Mouse (Mus musculus) midbrain, embryonic 11.5 days (tissue): ENCODE measurements around the gene Inhbc. TPM values are rescaled to one million over a fixed set of nuclear protein-coding genes. Genes with fewer than 3 reads are reported as not detected.

Source experiments
- ATAC-seq: fragments of 200-750 bp; cut with Nextera tagmentation; 2 replicates; pipeline ENCODE4 v1.8.0; 2017; ENCODE audit warnings: moderate TSS enrichment, moderate library complexity; ENCODE audit not compliant: low FRiP score
- DNase-seq: peaks from one replicate; pipeline ENCODE4 v3.0.0; 2015; ENCODE audit warnings: low spot score; ENCODE audit errors: missing footprints
- H3K27ac ChIP-seq: fragments of 300-500 bp; sonication (generic); 2 replicates; pipeline ENCODE4 v1.5.1; 2014; ENCODE audit warnings: low read depth, low read length
- H3K27me3 ChIP-seq: fragments of 300-500 bp; sonication (generic); 2 replicates; pipeline ENCODE4 v1.6.1; 2014; ENCODE audit warnings: mild to moderate bottlenecking, low read length, moderate library complexity, mixed read lengths; ENCODE audit not compliant: control insufficient read depth, insufficient read depth
- H3K36me3 ChIP-seq: fragments of 300-500 bp; sonication (generic); 2 replicates; pipeline ENCODE4 v1.6.1; 2014; ENCODE audit warnings: mild to moderate bottlenecking, low read length, moderate library complexity, mixed read lengths; ENCODE audit not compliant: control insufficient read depth, insufficient read depth
- H3K4me1 ChIP-seq: fragments of 300-500 bp; sonication (generic); 2 replicates; pipeline ENCODE4 v1.6.1; 2014; ENCODE audit warnings: low read length; ENCODE audit not compliant: control insufficient read depth, insufficient read depth
- H3K4me2 ChIP-seq: fragments of 300-500 bp; sonication (generic); 2 replicates; pipeline ENCODE4 v1.6.1; 2014; ENCODE audit warnings: mild to moderate bottlenecking, moderate library complexity
- H3K4me3 ChIP-seq: fragments of 300-500 bp; sonication (generic); 2 replicates; pipeline ENCODE4 v1.5.1; 2014; ENCODE audit warnings: low read depth, low read length
- H3K9ac ChIP-seq: fragments of 300-500 bp; sonication (generic); 2 replicates; pipeline ENCODE4 v1.6.1; 2014; ENCODE audit warnings: low read length
- H3K9me3 ChIP-seq: fragments of 300-500 bp; sonication (generic); 2 replicates; pipeline ENCODE4 v1.6.1; 2016; ENCODE audit warnings: low read length; ENCODE audit not compliant: control insufficient read depth
- WGBS: fragments of 180-500 bp; shearing (Covaris S2); extraction: QIAGEN DNeasy Blood & Tissue Kit; methylation state at CpG from one replicate; pipeline ENCODE4 v1.1.7; 2014; 5-methylcytosine and 5-hydroxymethylcytosine counted together
- polyA plus RNA-seq: library from polyadenylated mRNA; unstranded; fragments of >200 nt; fragmentation: Nextera tagmentation; extraction: Ambion mirVana; gene quantifications from 2 replicates; pipeline ENCODE4 v1.2.1, GENCODE M21; 2014

Gene Inhbc
- polyA plus RNA-seq, 1 experiment from 2014 or later: not detected

GRCm38 (mm10) chr10:127353909-127354895 is 16.0 kb downstream of the Inhbc start, which contains the start of gene Inhbe:
TSS of gene Inhbe (minus strand) at chr10:127354411.
- 90% methylated on average over 18 of the region's 18 CpGs for WGBS
- Histone ChIP-seq H3K4me3 (no peak within 1 kb of the TSS), H3K4me2 (no peak within 1 kb of the TSS), H3K9ac (no peak within 1 kb of the TSS), H3K4me1 (peaks cover 3% of the 10 kb centered on the region), H3K27ac (no peak within 1 kb of the TSS), H3K36me3 (no peaks in the 10 kb centered on the region), H3K27me3 (no peaks in the 10 kb centered on the region; the same call in 1 of the 2 replicates), H3K9me3 (no peaks in the 10 kb centered on the region)
- ATAC-seq (no peak), DNase-seq (peak; percentile 80)

DNA sequence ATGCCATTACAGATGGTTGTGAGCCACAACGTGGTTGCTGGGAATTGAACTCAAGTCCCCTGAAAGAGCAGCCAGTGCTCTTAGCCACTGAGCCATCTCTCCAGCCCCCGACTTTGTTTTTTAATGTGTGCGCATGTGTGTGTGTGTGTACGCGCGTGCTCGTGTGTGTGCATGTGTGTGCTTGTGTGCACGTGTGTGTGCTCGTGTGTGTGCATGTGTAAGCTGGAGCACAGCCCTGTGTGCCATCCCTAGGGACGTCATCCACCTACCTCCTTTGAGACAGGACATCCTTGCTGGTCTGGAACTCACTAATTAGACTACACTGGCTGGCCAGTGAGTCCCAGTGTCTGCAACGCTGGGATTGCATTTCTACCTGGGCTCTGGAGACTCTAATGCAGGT is 17.5 kb downstream of the Inhbc start:
- peak; percentile 79 for DNase-seq
- no peaks in the 10 kb centered on the region; the same call in 1 of the 2 replicates for H3K27me3 ChIP-seq
- 88% methylated on average over 11 of the region's 11 CpGs for WGBS
- no peak for ATAC-seq
- H3K36me3 ChIP-seq: no peaks in the 10 kb centered on the region
- no peaks in the 10 kb centered on the region for H3K9me3 ChIP-seq
- no peak overlapping the region for H3K27ac ChIP-seq
- H3K4me2 ChIP-seq: no peak overlapping the region
- no peak overlapping the region for H3K9ac ChIP-seq
- no peak overlapping the region for H3K4me3 ChIP-seq
- H3K4me1 ChIP-seq: peaks cover 3% of the 10 kb centered on the region

- no peak overlapping the region for H3K4me3 ChIP-seq
- WGBS: 91% methylated on average over 9 of the region's 9 CpGs
Measured at GRCm38 (mm10) chr10:127352187-127352586, 18.0 kb downstream of the Inhbc start.

DNA sequence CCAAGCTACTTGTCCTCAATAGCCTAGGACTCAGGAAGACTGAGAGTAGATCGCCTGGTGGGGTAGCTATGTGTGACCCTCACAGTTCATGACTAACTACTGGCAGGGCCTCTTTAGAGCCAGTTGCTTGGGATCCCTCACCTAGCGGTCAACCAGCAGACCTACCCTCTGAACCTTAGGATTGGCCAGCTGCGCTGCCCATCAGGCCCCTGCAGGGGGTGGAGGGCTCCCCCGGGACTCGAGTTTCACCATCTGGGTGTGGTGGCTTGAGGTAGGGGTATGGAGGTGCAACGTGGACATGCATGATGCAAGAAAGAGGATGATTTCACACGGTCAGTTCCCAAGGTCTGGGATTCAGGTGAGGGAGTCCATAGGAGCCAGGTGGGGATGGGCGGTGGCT is 18.5 kb downstream of the Inhbc start:
- Histone ChIP-seq H3K9me3 (no peaks in the 10 kb centered on the region), H3K27ac (no peak overlapping the region), H3K27me3 (no peaks in the 10 kb centered on the region; the same call in 1 of the 2 replicates), H3K4me1 (peaks cover 3% of the 10 kb centered on the region), H3K4me2 (no peak overlapping the region), H3K4me3 (no peak overlapping the region), H3K9ac (no peak overlapping the region), H3K36me3 (no peaks in the 10 kb centered on the region)
- 72% methylated on average over 8 of the region's 8 CpGs for WGBS
- ATAC-seq: no peak
- no peak for DNase-seq

More at GRCm38 (mm10) chr10:127352187-127352586, 18.0 kb downstream of the Inhbc start:
- H3K36me3 ChIP-seq: no peaks in the 10 kb centered on the region
- DNase-seq (peak; percentile 8), ATAC-seq (no peak)
- H3K27ac ChIP-seq: no peak overlapping the region
- peaks cover 3% of the 10 kb centered on the region for H3K4me1 ChIP-seq
- H3K9me3 ChIP-seq: no peaks in the 10 kb centered on the region
- H3K9ac ChIP-seq: no peak overlapping the region
- no peaks in the 10 kb centered on the region; the same call in 1 of the 2 replicates for H3K27me3 ChIP-seq
- no peak overlapping the region for H3K4me2 ChIP-seq

DNA sequence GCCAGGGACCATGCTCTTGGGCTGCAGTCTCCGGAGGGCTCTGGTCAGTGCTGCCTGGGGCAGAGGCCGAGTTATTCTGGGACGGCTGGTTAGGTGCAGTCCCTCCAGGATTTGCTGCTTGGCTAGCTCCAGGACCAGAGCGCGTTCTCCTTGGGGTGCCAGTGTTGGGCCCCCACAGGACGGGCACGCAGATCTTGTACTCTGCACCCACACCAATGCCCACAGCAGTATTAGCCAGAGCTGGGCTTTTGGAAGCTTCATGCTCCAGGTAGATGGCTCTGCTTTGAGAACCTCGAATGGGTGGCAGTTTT is 19.0 kb downstream of the Inhbc start:
- ATAC-seq (peak; percentile 17; the same call in 1 of the 2 replicates), DNase-seq (peak; percentile 65)
- Histone ChIP-seq H3K4me2 (no peak overlapping the region; the same call in 1 of the 2 replicates), H3K9ac (peak overlapping the region; percentile 38; the same call in 1 of the 2 replicates), H3K4me1 (peaks cover 3% of the 10 kb centered on the region), H3K27me3 (no peaks in the 10 kb centered on the region; the same call in 1 of the 2 replicates), H3K4me3 (no peak overlapping the region), H3K36me3 (no peaks in the 10 kb centered on the region), H3K9me3 (no peaks in the 10 kb centered on the region), H3K27ac (no peak overlapping the region)
- WGBS: 85% methylated on average over 8 of the region's 8 CpGs

DNA sequence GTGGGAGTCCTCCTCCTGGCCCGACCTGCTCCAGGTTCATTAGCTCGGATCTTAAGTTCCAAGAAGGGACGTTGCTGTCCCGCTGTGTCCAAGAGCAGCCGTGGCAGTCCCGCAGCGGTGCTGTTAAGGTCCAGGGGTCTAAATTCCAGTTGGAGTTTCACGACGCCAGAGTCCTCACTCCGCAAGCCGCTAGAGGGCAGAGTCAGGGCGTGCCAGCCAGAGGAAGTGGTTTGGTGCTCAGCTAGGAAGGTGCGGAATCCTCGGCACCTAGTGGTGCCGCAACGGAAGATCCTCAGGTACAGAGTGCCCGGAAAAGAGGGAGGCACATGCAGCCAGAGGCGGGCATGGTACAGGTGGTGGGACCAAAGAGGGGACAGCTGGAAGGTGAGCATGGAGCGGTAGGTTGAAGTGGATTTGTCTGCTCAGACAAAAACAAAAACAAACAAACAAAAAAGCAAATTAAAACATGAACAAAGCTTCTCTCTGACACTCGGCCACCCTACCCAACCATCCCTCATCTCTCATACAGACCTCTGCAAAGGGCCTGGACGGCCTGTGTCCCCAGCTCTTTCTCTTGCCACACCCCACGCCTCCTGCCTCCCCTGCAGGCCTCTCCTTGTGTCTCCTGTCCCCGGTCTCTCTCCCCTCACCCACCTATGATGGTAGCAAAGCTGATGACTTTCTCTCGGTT is 19.5 kb downstream of the Inhbc start:
- Histone ChIP-seq H3K27me3 (no peaks in the 10 kb centered on the region; the same call in 1 of the 2 replicates), H3K4me3 (no peak overlapping the region), H3K4me2 (peak overlapping the region; percentile 47), H3K36me3 (no peaks in the 10 kb centered on the region), H3K27ac (no peak overlapping the region), H3K9ac (peak overlapping the region; percentile 38; the same call in 1 of the 2 replicates), H3K9me3 (no peaks in the 10 kb centered on the region), H3K4me1 (peaks cover 3% of the 10 kb centered on the region)
- DNase-seq (peak; percentile 91), ATAC-seq (peak; percentile 80)
- 14% methylated on average over 24 of the region's 24 CpGs for WGBS

- Histone ChIP-seq H3K36me3 (no peaks in the 10 kb centered on the region), H3K27ac (no peak overlapping the region), H3K4me3 (no peak overlapping the region), H3K27me3 (no peaks in the 10 kb centered on the region; the same call in 1 of the 2 replicates), H3K9ac (no peak overlapping the region), H3K4me2 (no peak overlapping the region), H3K4me1 (peaks cover 3% of the 10 kb centered on the region), H3K9me3 (no peaks in the 10 kb centered on the region)
- 83% methylated on average over 8 of the region's 8 CpGs for WGBS
- ATAC-seq (no peak), DNase-seq (no peak)
Measured at GRCm38 (mm10) chr10:127349810-127350209, 20.4 kb downstream of the Inhbc start.

GRCm38 (mm10) chr10:127348957-127349356 is 21.3 kb downstream of the Inhbc start:
- no peak overlapping the region for H3K27ac ChIP-seq
- no peak overlapping the region for H3K9ac ChIP-seq
- H3K4me3 ChIP-seq: no peak overlapping the region
- no peak for ATAC-seq
- H3K36me3 ChIP-seq: no peaks in the 10 kb centered on the region
- WGBS: 78% methylated on average over 4 of the region's 4 CpGs
- peaks cover 3% of the 10 kb centered on the region for H3K4me1 ChIP-seq
- H3K4me2 ChIP-seq: no peak overlapping the region
- no peak for DNase-seq
- H3K27me3 ChIP-seq: no peaks in the 10 kb centered on the region; the same call in 1 of the 2 replicates
- no peaks in the 10 kb centered on the region for H3K9me3 ChIP-seq
